Mouse (Mus musculus) megakaryocyte, embryonic 14.5 days (primary cell): Measurements from ENCODE around the gene Bcl2l13. TPM values are rescaled to one million over a fixed set of nuclear protein-coding genes. Genes with fewer than 3 reads are reported as not detected.
"Not testable (repeated sequence)": the region's sequence is repeated elsewhere in the genome, so short reads cannot be mapped to it uniquely, and the experiment has no call there.

Experiments used
- H3K27me3 ChIP-seq: replicated peaks from 2 replicates; pipeline ENCODE3; 2012; ENCODE audit warnings: inconsistent platforms
- H3K36me3 ChIP-seq: replicated peaks from 2 replicates; pipeline ENCODE3; 2012; ENCODE audit warnings: low read length, inconsistent platforms, mixed read lengths
- H3K4me1 ChIP-seq: 2 replicates; pipeline ENCODE4 v1.6.1; 2012; ENCODE audit warnings: inconsistent platforms
- H3K4me3 ChIP-seq: replicated peaks from 2 replicates; pipeline ENCODE3; 2012; ENCODE audit warnings: moderate library complexity, mild to moderate bottlenecking, inconsistent platforms
- H3K9me3 ChIP-seq: 2 replicates; pipeline ENCODE4 v1.6.1; 2012; ENCODE audit warnings: inconsistent platforms
- FLI1 ChIP-seq: IDR thresholded peaks from 2 replicates; pipeline ENCODE4 v1.6.1; 2012; ENCODE audit warnings: low read length, inconsistent platforms, mixed read lengths
- GATA1 ChIP-seq: IDR thresholded peaks from 3 replicates; pipeline ENCODE4 v1.6.1; 2012; ENCODE audit warnings: mixed read lengths, low read length, inconsistent platforms, borderline replicate concordance
- polyA plus RNA-seq: library from polyadenylated mRNA; stranded (reverse); fragments of >175 nt; gene quantifications from 2 replicates; pipeline ENCODE4 v1.2.3, GENCODE M21; 2012; ENCODE audit warnings: low replicate concordance; ENCODE audit not compliant: insufficient read depth

Bcl2l13 gene
- polyA plus RNA-seq, 1 experiment, result 34.6 TPM

GRCm38 (mm10) chr6:120911213-120912007, 75.4 kb downstream of the Bcl2l13 start:
- Histone ChIP-seq H3K9me3 (no peaks in the 10 kb centered on the region), H3K27me3 (no peaks in the 10 kb centered on the region), H3K36me3 (peaks cover 59% of the 10 kb centered on the region), H3K4me1 (peaks cover 64% of the 10 kb centered on the region), H3K4me3 (no peak overlapping the region)
- TF ChIP-seq FLI1 (no peak), GATA1 (no peak)

DNA sequence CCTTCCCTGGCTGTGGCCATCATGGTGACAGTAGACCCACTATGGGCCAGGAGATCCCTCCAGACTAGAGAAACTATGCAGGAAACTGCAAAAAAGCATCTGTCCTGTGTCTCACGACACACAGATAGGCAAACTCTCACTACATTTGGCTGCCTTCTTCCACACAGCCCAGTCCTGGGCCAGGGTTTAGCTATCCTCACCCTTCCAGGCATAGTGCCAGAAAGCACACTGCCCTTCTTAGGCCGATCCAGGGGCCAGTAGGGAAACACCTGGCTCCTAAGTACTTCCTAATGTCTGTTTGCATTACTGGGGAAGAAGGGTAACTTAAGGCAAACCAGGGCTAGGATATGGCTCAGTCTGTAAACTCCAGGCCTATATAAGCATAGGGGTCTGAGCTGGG, 76.9 kb downstream of the Bcl2l13 start:
- Histone ChIP-seq H3K4me3 (peak overlapping the region; percentile 53), H3K4me1 (peaks cover 69% of the 10 kb centered on the region), H3K9me3 (no peaks in the 10 kb centered on the region), H3K27me3 (no peaks in the 10 kb centered on the region), H3K36me3 (peaks cover 44% of the 10 kb centered on the region)
- TF ChIP-seq FLI1 (no peak), GATA1 (no peak)

DNA sequence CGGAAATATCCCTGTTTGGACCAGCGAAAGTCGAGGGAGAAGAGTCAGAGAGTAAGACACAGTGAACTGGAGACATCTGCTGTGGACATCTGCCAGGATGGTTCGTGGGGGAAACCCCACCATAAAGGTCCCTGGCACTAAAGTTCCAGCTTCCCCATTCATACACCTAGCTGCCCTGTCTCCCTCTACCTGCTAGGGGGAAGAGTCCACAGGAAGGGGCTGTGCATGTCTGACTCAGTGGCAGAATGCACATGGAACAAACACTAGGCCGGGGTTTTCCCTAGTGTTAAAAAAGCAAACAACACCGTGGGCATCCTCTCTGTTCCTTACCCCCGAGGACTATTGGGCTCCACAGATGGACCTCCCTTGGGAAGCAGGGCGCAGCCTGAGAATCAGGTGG, 77.8 kb downstream of the Bcl2l13 start:
- H3K9me3 ChIP-seq, result no peaks in the 10 kb centered on the region
- H3K4me1 ChIP-seq, result peaks cover 76% of the 10 kb centered on the region
- peak overlapping the region; percentile 96 for H3K4me3 ChIP-seq
- TF ChIP-seq GATA1 (no peak), FLI1 (no peak)
- peaks cover 44% of the 10 kb centered on the region for H3K36me3 ChIP-seq
- H3K27me3 ChIP-seq, result no peaks in the 10 kb centered on the region

GRCm38 (mm10) chr6:120914533-120914910, 78.5 kb downstream of the Bcl2l13 start:
- peaks cover 83% of the 10 kb centered on the region for H3K4me1 ChIP-seq
- H3K36me3 ChIP-seq, result peaks cover 42% of the 10 kb centered on the region

DNA sequence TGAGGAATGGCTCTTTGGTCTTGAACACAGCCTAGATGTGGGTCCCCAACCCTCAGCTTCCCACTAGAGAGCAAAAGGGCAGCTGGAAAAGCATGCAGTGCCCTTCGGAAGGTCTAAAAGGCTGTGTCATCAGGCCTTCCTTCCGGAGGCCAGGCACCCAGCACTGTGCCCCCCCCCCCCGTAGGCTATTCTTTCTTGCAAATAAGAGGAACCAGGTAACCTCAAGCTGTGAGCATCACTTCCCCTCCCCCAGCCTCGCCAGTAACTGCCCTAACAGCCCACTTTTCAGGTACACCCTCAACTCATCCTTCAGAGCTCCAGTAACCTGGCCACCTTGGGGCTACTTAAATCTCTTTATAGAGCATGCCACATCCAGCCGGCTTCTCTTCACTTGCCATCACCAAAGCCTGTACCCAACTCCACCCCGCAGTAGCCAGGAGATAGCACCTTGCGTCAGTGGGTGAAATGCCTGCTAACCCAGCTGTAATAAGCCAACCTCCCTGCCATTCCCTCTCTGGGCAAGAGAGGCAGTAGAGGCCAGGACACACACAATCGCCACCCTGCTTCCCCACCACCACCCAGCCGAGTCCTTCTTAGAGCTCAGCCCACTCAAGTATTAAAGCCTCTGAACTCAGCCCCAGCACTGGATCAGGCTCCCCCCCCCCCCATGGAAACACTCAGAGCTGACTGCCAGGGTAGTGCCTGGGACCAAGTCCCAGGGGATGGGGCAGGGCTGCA, 79.1 kb downstream of the Bcl2l13 start:
- no peaks in the 10 kb centered on the region for H3K27me3 ChIP-seq
- no peak for TF ChIP-seq GATA1
- no peak for TF ChIP-seq FLI1
- H3K4me3 ChIP-seq, result peak overlapping the region; percentile 96
- H3K36me3 ChIP-seq, result peaks cover 37% of the 10 kb centered on the region
- H3K4me1 ChIP-seq, result peaks cover 89% of the 10 kb centered on the region
- H3K9me3 ChIP-seq, result no peaks in the 10 kb centered on the region

More at GRCm38 (mm10) chr6:120914533-120914910, 78.5 kb downstream of the Bcl2l13 start:
- Histone ChIP-seq H3K9me3 (no peaks in the 10 kb centered on the region), H3K4me3 (peak overlapping the region; percentile 96), H3K27me3 (no peaks in the 10 kb centered on the region)
- TF ChIP-seq FLI1, result no peak
- no peak for TF ChIP-seq GATA1

- Histone ChIP-seq H3K4me3 (peak overlapping the region; percentile 96), H3K9me3 (0 out of 2 replicates have a peak, but pooled peaks cover under 1% of the 10 kb centered on the region), H3K27me3 (no peaks in the 10 kb centered on the region), H3K4me1 (peaks cover 90% of the 10 kb centered on the region), H3K36me3 (peaks cover 32% of the 10 kb centered on the region)
- no peak for TF ChIP-seq FLI1
- no peak for TF ChIP-seq GATA1
These were observed 79.6 kb downstream of the Bcl2l13 start for GRCm38 (mm10) chr6:120915649-120915975.

DNA sequence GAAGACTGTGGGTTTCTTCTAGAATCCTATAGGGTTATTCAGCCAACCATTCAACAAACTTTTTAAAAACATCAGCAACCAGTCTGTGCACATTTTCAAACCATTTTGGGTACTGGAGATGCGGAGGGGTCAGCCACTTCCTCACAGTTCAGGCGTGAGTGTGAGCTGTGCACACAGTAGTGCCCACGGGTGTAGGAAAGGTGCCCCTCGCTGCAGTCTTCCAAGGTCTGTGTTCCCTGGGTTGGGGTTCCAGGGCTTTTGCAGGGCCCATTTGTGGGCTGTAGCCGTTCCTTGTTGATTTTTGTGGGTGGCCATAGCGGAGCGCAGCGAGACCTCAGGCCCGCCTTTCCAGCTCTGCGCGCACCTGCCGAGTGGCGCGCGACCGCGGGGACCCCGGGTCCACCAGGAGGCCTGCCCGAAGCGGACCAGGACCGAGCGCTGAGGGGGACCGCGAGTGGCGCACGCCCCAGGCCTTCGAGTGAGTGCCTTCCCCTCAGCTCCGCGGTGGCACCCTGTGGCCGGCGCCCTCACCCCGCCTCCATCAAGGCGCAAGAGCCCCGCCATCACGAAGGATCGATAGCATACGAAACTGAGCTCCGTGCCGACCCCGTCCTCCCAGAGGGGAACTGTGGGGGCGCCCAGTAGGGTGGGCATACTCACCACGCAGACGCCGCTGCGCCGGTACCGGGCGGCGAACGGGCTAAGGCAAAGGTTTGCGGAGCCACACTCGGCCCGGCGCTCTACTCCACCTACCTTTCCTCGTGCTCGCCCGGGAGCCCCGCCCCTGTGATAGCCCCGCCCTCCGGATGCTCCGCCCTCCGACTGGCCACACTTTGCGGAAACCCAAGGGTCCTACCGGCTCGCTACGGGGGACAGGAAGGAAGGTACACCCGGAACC, 80.3 kb downstream of the Bcl2l13 start, which contains the start of gene Bid:
Gene Bid (minus strand): TSS at position 780 of the 898 bp plus-strand sequence.
- Histone ChIP-seq H3K27me3 (no peaks in the 10 kb centered on the region), H3K36me3 (peaks cover 25% of the 10 kb centered on the region), H3K4me3 (peak within 1 kb of the TSS; percentile 96), H3K4me1 (peaks cover 85% of the 10 kb centered on the region), H3K9me3 (peaks cover 8% of the 10 kb centered on the region)
- TF ChIP-seq FLI1 (no peak), GATA1 (no peak)

- not testable (repeated sequence) for H3K27me3 ChIP-seq
- Histone ChIP-seq H3K9me3 (peaks cover 16% of the 10 kb centered on the region), H3K4me1 (peaks cover 76% of the 10 kb centered on the region), H3K36me3 (peaks cover 16% of the 10 kb centered on the region), H3K4me3 (peak overlapping the region; percentile 96)
These were observed 81.2 kb downstream of the Bcl2l13 start for GRCm38 (mm10) chr6:120916972-120917881.

DNA sequence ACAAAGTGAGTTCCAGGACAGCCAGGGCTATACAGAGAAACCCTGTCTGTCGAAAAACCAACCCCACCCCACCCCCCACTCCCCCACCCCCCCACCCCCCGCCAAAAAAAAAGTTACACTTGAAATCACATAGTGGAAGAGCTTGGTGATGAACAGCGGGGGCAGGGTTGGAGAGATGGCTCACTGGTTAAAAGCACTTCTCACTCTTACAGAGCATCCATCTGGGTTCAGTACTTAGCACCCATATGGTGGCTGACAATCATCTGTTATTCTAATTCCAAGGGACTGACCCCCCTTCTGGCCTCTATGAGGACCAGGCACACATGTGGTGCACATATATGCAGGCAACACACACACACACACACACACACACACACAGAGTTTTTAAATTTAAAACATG, 82.0 kb downstream of the Bcl2l13 start:
- peaks cover 10% of the 10 kb centered on the region for H3K36me3 ChIP-seq
- H3K4me3 ChIP-seq, result no peak overlapping the region
- peaks cover 16% of the 10 kb centered on the region for H3K9me3 ChIP-seq
- peaks cover 69% of the 10 kb centered on the region for H3K4me1 ChIP-seq
- H3K27me3 ChIP-seq, result no peaks in the 10 kb centered on the region
- TF ChIP-seq GATA1, result no peak
- no peak for TF ChIP-seq FLI1

- Histone ChIP-seq H3K9me3 (peaks cover 16% of the 10 kb centered on the region), H3K27me3 (peaks cover 13% of the 10 kb centered on the region), H3K36me3 (peaks cover 14% of the 10 kb centered on the region), H3K4me1 (peaks cover 28% of the 10 kb centered on the region)
- not testable (repeated sequence) for H3K4me3 ChIP-seq
These were observed 88.8 kb downstream of the Bcl2l13 start for GRCm38 (mm10) chr6:120924791-120925321.
